In genomic region chr15:77860081-77860665, GRCm38 (mm10) we compare ENCODE assay signal across 27 mouse cellular contexts. TPM values are rescaled to one million over a fixed set of nuclear protein-coding genes. Genes with fewer than 3 reads are reported as not detected.
DNase-seq lines count a peak whose midpoint lies in the region; ATAC-seq and TF ChIP-seq lines count a peak whose summit lies in the region.
"Had no signal": no experiment of that assay in that cellular context is flagged by ENCODE, and none has a peak within 500 bp of the region (broad histone marks: within the 10 kb centered on the region; RNA-seq: fewer than 3 reads in every experiment).

No protein-coding gene starts in this region.

- H3K4me2 ChIP-seq in forebrain, postnatal 0 days (ENCODE audit: low read depth): no peak overlapping the region
- no peak overlapping the region for H3K4me2 ChIP-seq in forebrain, embryonic 14.5 days (ENCODE audit: low read length)
- H3K4me2 ChIP-seq in kidney, embryonic 15.5 days: no peak overlapping the region
- H3K4me2 ChIP-seq: embryonic facial prominence, embryonic 12.5 days; forebrain, embryonic 15.5 days; heart, embryonic 11.5 days; hindbrain, embryonic 13.5 days; limb, embryonic 12.5 days; liver, embryonic 15.5 days; lung, embryonic 15.5 days; midbrain, embryonic 11.5 days had no signal

- no peaks in the 10 kb centered on the region for H3K9me3 ChIP-seq in forebrain, postnatal 0 days (ENCODE audit: low read length)
- no peaks in the 10 kb centered on the region for H3K9me3 ChIP-seq in forebrain, embryonic 14.5 days (replicated peaks; ENCODE audit: control insufficient read depth, low read length)
- H3K9me3 ChIP-seq in kidney, embryonic 15.5 days (replicated peaks): no peaks in the 10 kb centered on the region
- H3K9me3 ChIP-seq in embryonic facial prominence, embryonic 10.5 days: no peaks in the 10 kb centered on the region
- H3K9me3 ChIP-seq: embryonic facial prominence, embryonic 12.5 days; forebrain, embryonic 15.5 days; hindbrain, embryonic 13.5 days; limb, embryonic 12.5 days; liver, embryonic 15.5 days; lung, embryonic 15.5 days had no signal

- H3K9ac ChIP-seq in forebrain, postnatal 0 days: no peak overlapping the region
- no peak overlapping the region for H3K9ac ChIP-seq in forebrain, embryonic 14.5 days (ENCODE audit: low read length)
- no peak overlapping the region for H3K9ac ChIP-seq in kidney, embryonic 15.5 days
- H3K9ac ChIP-seq: embryonic facial prominence, embryonic 12.5 days; forebrain, embryonic 15.5 days; hindbrain, embryonic 13.5 days; limb, embryonic 12.5 days; liver, embryonic 15.5 days; lung, embryonic 15.5 days had no signal

- H3K4me3 ChIP-seq in forebrain, postnatal 0 days (ENCODE audit: low read depth, low read length): no peak overlapping the region
- H3K4me3 ChIP-seq in forebrain, embryonic 14.5 days (ENCODE audit: low read depth, low read length): no peak overlapping the region
- H3K4me3 ChIP-seq in kidney, embryonic 15.5 days (replicated peaks): no peak overlapping the region
- H3K4me3 ChIP-seq in embryonic facial prominence, embryonic 10.5 days: no peak overlapping the region
- H3K4me3 ChIP-seq: embryonic facial prominence, embryonic 12.5 days; forebrain, embryonic 15.5 days; hindbrain, embryonic 13.5 days; limb, embryonic 12.5 days; liver, embryonic 15.5 days; lung, embryonic 15.5 days had no signal

- H3K36me3 ChIP-seq in forebrain, postnatal 0 days (ENCODE audit: insufficient read depth): no peaks in the 10 kb centered on the region
- H3K36me3 ChIP-seq in forebrain, embryonic 14.5 days (ENCODE audit: control insufficient read depth, insufficient read depth, low read length): no peaks in the 10 kb centered on the region
- no peaks in the 10 kb centered on the region for H3K36me3 ChIP-seq in kidney, embryonic 15.5 days
- H3K36me3 ChIP-seq in embryonic facial prominence, embryonic 10.5 days (replicated peaks): no peaks in the 10 kb centered on the region
- H3K36me3 ChIP-seq: embryonic facial prominence, embryonic 12.5 days; forebrain, embryonic 15.5 days; G1E; hindbrain, embryonic 13.5 days; limb, embryonic 12.5 days; liver, embryonic 15.5 days; lung, embryonic 15.5 days had no signal

- H3K27me3 ChIP-seq in forebrain, postnatal 0 days (ENCODE audit: insufficient read depth, low read length): no peaks in the 10 kb centered on the region
- H3K27me3 ChIP-seq in forebrain, embryonic 14.5 days (replicated peaks; ENCODE audit: control insufficient read depth, insufficient read depth, low read length): no peaks in the 10 kb centered on the region
- H3K27me3 ChIP-seq in kidney, embryonic 15.5 days: no peaks in the 10 kb centered on the region
- no peaks in the 10 kb centered on the region for H3K27me3 ChIP-seq in embryonic facial prominence, embryonic 10.5 days (replicated peaks; ENCODE audit: low read depth, poor library complexity, severe bottlenecking)
- H3K27me3 ChIP-seq: embryonic facial prominence, embryonic 12.5 days; forebrain, embryonic 15.5 days; hindbrain, embryonic 13.5 days; limb, embryonic 12.5 days; liver, embryonic 15.5 days; lung, embryonic 15.5 days had no signal

- H3K27ac ChIP-seq in forebrain, postnatal 0 days (ENCODE audit: low read depth, low read length): no peak overlapping the region
- H3K27ac ChIP-seq in forebrain, embryonic 14.5 days (ENCODE audit: low read depth, low read length): no peak overlapping the region
- H3K27ac ChIP-seq in kidney, embryonic 15.5 days: no peak overlapping the region
- H3K27ac ChIP-seq in embryonic facial prominence, embryonic 10.5 days (replicated peaks): no peak overlapping the region
- H3K27ac ChIP-seq: embryonic facial prominence, embryonic 12.5 days; forebrain, embryonic 15.5 days; hindbrain, embryonic 13.5 days; limb, embryonic 12.5 days; liver, embryonic 15.5 days; lung, embryonic 15.5 days; stomach, postnatal 0 days had no signal

- H3K4me1 ChIP-seq in forebrain, postnatal 0 days (ENCODE audit: insufficient read depth): no peaks in the 10 kb centered on the region
- H3K4me1 ChIP-seq in forebrain, embryonic 14.5 days (ENCODE audit: control insufficient read depth, insufficient read depth, low read length): 0 out of 2 replicates have a peak, but pooled peaks cover 5% of the 10 kb centered on the region
- peaks cover 39% of the 10 kb centered on the region for H3K4me1 ChIP-seq in kidney, embryonic 15.5 days
- H3K4me1 ChIP-seq in embryonic facial prominence, embryonic 10.5 days: peaks cover 15% of the 10 kb centered on the region

- ATAC-seq in forebrain, postnatal 0 days: no peak
- ATAC-seq in forebrain, embryonic 14.5 days: no peak
- ATAC-seq in kidney, embryonic 15.5 days (replicated peaks; ENCODE audit: low FRiP score): no peak
- ATAC-seq: forebrain, embryonic 15.5 days; intestine, embryonic 16.5 days; midbrain, embryonic 16.5 days had no signal

- 22% methylated on average over 1 of the region's 1 CpGs for WGBS in forebrain, postnatal 0 days
- 23% methylated on average over 1 of the region's 1 CpGs for WGBS in forebrain, embryonic 14.5 days
- 37% methylated on average over 1 of the region's 1 CpGs for WGBS in kidney, embryonic 15.5 days
- WGBS in embryonic facial prominence, embryonic 10.5 days: 84% methylated on average over 1 of the region's 1 CpGs

- DNase-seq in forebrain, postnatal 0 days: peak; percentile 45
- no peak for DNase-seq in forebrain, embryonic 14.5 days (ENCODE audit: low spot score)
- peak; percentile 71 for DNase-seq in kidney, postnatal 10 days
- peak; percentile 41 to 53 for DNase-seq in right cerebral cortex, adult 2 months (ENCODE audit: low spot score in 2 of 2)
- DNase-seq in right cerebral cortex, postnatal 14 days: no peak
- no peak for DNase-seq in thymus, postnatal 4 days
- no peak for DNase-seq in embryonic facial prominence, embryonic 10.5 days (ENCODE audit: low spot score)
- DNase-seq: adrenal gland, postnatal 25 days; cerebellum, adult 8-10 months; cerebellum, postnatal 25 days; gastrocnemius, postnatal 25 days; heart, adult 11 months; thymus, adult 18-20 months; thymus, postnatal 25 days had no signal

- TF ChIP-seq CTCF in forebrain, postnatal 0 days (IDR thresholded peaks at IDR 0.05; ENCODE audit: low read depth): no peak

RNA-seq across cellular contexts. Expression of gene Myh9, which starts 18.2 kb away (rescaled TPM):
- total RNA-seq in forebrain, postnatal 0 days (2014; rRNA removed): 26.4 and 35.2 TPM in 2 replicates
- 5.8 and 7.2 TPM in 2 replicates for polyA plus RNA-seq in forebrain, postnatal 0 days (2015; fragmentation: Nextera tagmentation; extraction: Ambion mirVana)
- polyA plus RNA-seq in forebrain, embryonic 14.5 days (2014; fragmentation: Nextera tagmentation; extraction: Ambion mirVana): 10.8 and 14.6 TPM in 2 replicates
- 56.2 and 60.2 TPM in 2 replicates for polyA plus RNA-seq in kidney, embryonic 15.5 days (2015; fragmentation: Nextera tagmentation; extraction: Ambion mirVana)
- 45.7 and 46.9 TPM in 2 replicates for polyA plus RNA-seq in embryonic facial prominence, embryonic 10.5 days (2016; fragmentation: Nextera tagmentation; extraction: Ambion mirVana)

Comparison
In these comparisons a context has a peak if more than half of its experiments do, and no peak if none do; other contexts are left out.
1. DNase-seq: peak in forebrain, postnatal 0 days (single experiment), kidney, postnatal 10 days (single experiment) and right cerebral cortex, adult 2 months (2 of 2); none in forebrain, embryonic 14.5 days (single experiment), right cerebral cortex, postnatal 14 days (single experiment), thymus, postnatal 4 days (single experiment) and embryonic facial prominence, embryonic 10.5 days (single experiment).